Mouse (Mus musculus) kidney, adult 2 months (tissue): Measurements from ENCODE around the gene Oprl1.

ENCODE experiments used
- CTCF ChIP-seq: fragments of 200-500 bp; conservative IDR thresholded peaks from 2 replicates; pipeline ENCODE4 v1.5.1; 2011; ENCODE audit warnings: low read depth, mild to moderate bottlenecking, control low read depth, low read length, moderate library complexity, mixed read lengths; ENCODE audit not compliant: insufficient read depth, insufficient read length
- POLR2A ChIP-seq: fragments of 200-500 bp; IDR thresholded peaks from one replicate; pipeline ENCODE4 v1.6.1; 2011; ENCODE audit warnings: low read depth, low read length, control low read depth

GRCm38 (mm10) chr2:181727659-181728262 lies 12.9 kb downstream of the Oprl1 start:
- no peak for TF ChIP-seq POLR2A
- TF ChIP-seq CTCF, result no peak
